Mouse (Mus musculus): Measurements from ENCODE around the gene Osbpl5.
"Not testable (repeated sequence)": the region's sequence is repeated elsewhere in the genome, so short reads cannot be mapped to it uniquely, and the experiment has no call there.

Osbpl5 gene

GRCm38 (mm10) chr7:143696140-143696539 is 60.6 kb downstream of the Osbpl5 start:
- DNase-seq: peak; percentile 61

- no peak for DNase-seq
Measured at GRCm38 (mm10) chr7:143694550-143694949, 62.2 kb downstream of the Osbpl5 start.

GRCm38 (mm10) chr7:143692746-143693510 is 63.9 kb downstream of the Osbpl5 start:
- DNase-seq: no peak

- no peak for DNase-seq
Measured at GRCm38 (mm10) chr7:143691909-143692308, 64.9 kb downstream of the Osbpl5 start.

GRCm38 (mm10) chr7:143691181-143691580 is 65.6 kb downstream of the Osbpl5 start:
- DNase-seq: no peak

GRCm38 (mm10) chr7:143689946-143690345 is 66.8 kb downstream of the Osbpl5 start:
- DNase-seq: no peak

GRCm38 (mm10) chr7:143689481-143689880 is 67.3 kb downstream of the Osbpl5 start:
- no peak for DNase-seq

GRCm38 (mm10) chr7:143686676-143687075 is 70.1 kb downstream of the Osbpl5 start:
- not testable (repeated sequence) for DNase-seq

GRCm38 (mm10) chr7:143686191-143686590 is 70.6 kb downstream of the Osbpl5 start:
- not testable (repeated sequence) for DNase-seq

GRCm38 (mm10) chr7:143685359-143686067 is 71.3 kb downstream of the Osbpl5 start, which contains the start of gene Tnfrsf23:
Tnfrsf23 (minus strand) TSS chr7:143685872.
- DNase-seq: peak; percentile 74

GRCm38 (mm10) chr7:143684569-143684968 is 72.2 kb downstream of the Osbpl5 start:
- DNase-seq: peak; percentile 27

- no peak for DNase-seq
Measured at GRCm38 (mm10) chr7:143681566-143681965, 75.2 kb downstream of the Osbpl5 start.

- DNase-seq: not testable (repeated sequence)
Measured at GRCm38 (mm10) chr7:143680836-143681235, 75.9 kb downstream of the Osbpl5 start.

- not testable (repeated sequence) for DNase-seq
Measured at GRCm38 (mm10) chr7:143679650-143680049, 77.1 kb downstream of the Osbpl5 start.

- no peak for DNase-seq
Measured at GRCm38 (mm10) chr7:143666427-143667311, 90.1 kb downstream of the Osbpl5 start.

- no peak for DNase-seq
Measured at GRCm38 (mm10) chr7:143663470-143663869, 93.3 kb downstream of the Osbpl5 start.

GRCm38 (mm10) chr7:143660797-143661196 is 96.0 kb downstream of the Osbpl5 start:
- DNase-seq: no peak

- DNase-seq: not testable (repeated sequence)
Measured at GRCm38 (mm10) chr7:143649769-143650346, 106.9 kb downstream of the Osbpl5 start.

- DNase-seq: peak; percentile 80
Measured at GRCm38 (mm10) chr7:143649034-143649768, 107.6 kb downstream of the Osbpl5 start, which contains the start of gene Tnfrsf22. Tnfrsf22 (minus strand) TSS chr7:143649661.

- not testable (repeated sequence) for DNase-seq
Measured at GRCm38 (mm10) chr7:143643949-143644348, 112.8 kb downstream of the Osbpl5 start.

Measured in kidney, adult 9 months (tissue).